Mouse (Mus musculus): Measurements from ENCODE around the gene Arhgef33.

GRCm38 (mm10) chr17:80360245-80360644 is 53.0 kb downstream of the Arhgef33 start:
- TF ChIP-seq CTCF (IDR thresholded peaks at IDR 0.05; ENCODE audit: control insufficient read depth, insufficient read depth, insufficient read length) (no peak), MAX (IDR thresholded peaks at IDR 0.05) (no peak), MYOG (IDR thresholded peaks at IDR 0.05; ENCODE audit: control insufficient read depth, extremely low read depth, insufficient read length) (no peak), FOSL1 (IDR thresholded peaks at IDR 0.05; ENCODE audit: insufficient read depth, low read length, poor library complexity, severe bottlenecking) (no peak), CEBPB (IDR thresholded peaks at IDR 0.05; ENCODE audit: low read depth) (no peak), MYOD1 (IDR thresholded peaks at IDR 0.05; ENCODE audit: control insufficient read depth, insufficient read length, low read depth) (no peak)

All from C2C12 (cell line).